Mouse (Mus musculus) CD4-positive, CD25-positive, alpha-beta regulatory T cell, adult 2 months (primary cell): Measurements from ENCODE around the gene Smoc2.

Source experiments
- DNase-seq: peaks from one replicate; pipeline ENCODE4 v3.0.0-alpha.2; 2012; ENCODE audit warnings: low read depth, low spot score

Gene Smoc2

DNA sequence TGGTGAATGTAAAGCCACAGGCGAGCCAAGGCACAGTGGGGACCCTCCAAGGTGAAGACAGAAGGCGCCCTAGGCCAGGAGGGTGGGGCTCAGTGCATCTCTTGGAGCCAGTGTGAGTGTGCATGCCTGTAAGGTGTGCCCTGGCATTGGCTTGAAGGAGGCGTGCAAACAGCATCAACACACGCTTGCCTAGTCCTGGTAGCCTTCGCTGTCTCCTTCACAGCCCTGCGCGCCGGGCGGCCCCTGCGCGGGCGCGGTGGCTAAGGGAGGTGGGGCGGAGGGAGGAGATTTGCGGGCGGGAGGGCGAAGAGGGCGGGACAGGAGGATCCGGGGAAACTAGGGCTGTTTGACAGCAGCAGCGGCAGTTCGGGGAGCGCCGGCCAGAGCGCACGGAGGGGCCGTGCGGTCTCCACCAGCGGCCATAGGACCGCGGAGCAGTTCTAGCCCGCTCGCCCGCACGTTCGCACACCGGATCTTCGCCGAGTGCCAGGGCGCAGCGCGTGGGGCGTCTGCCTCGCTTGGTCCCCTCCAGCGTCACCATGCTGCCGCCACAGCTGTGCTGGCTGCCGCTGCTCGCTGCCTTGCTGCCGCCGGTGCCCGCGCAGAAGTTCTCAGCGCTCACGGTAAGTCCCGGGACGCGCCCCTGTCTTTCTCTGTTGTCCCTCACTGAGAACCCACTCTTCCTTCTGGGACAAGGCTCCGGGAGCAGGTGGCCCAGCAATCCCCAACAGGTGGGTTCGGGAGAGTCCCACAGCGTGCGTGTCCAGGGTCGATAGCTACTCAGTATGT lies at the start of gene Smoc2:
TSS of gene Smoc2 (plus strand) at position 330 of the 789 bp plus-strand sequence.
- no peak for DNase-seq

DNA sequence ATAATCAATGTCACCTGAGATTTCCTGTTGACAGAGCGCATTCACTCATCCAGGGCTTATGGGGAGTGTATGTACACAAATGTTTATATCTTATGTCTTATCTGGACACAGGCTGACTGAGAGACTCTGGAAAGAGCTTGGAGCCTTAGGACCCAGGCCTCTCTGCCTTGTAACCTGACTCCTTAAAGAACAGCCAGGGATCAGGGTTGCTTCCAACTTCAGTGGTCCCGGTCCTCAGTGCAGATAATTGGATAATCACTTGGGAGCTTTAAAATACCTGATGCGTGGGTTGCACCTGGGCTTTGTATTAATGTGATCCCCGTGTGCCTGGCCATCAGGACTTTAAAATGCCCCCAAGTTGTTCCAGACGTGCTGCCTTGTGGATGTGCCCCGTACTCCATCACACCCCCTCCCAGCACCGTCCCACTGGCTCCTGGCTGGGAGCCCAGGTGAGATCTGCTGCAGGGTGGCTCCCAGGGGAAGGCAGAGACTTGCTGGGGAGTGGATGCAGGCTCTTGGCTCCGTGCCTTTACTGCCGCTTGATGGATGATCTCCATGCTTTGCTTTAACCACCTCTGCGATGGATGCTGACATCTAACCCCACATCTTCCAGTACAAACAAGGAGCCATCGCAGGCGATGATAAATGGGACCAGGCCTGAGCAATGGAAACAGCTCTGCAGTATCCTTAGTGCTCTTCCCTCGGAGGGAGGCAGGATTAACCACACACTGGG lies 48.4 kb upstream of the Smoc2 start:
- no peak for DNase-seq

DNA sequence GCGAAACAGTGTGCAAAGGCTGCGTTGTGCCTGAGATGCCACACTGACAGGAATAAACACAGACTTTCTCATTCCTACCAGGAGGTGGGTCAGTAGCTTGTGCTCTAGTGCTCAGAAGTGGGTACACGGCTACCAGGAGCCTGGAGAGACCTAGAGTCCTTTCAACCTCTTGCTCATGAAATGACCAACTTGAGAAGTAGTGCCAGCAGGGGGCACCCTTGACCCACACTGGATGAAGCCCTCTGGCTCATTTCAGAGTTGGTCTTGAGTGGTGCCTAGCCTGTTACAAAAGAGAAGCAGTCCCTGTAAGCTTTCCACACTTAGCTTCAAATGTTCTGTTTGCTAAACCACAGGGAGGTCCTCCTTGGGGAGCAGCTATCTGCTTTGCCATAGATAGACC lies 46.7 kb upstream of the Smoc2 start:
- DNase-seq: peak; percentile 11

DNA sequence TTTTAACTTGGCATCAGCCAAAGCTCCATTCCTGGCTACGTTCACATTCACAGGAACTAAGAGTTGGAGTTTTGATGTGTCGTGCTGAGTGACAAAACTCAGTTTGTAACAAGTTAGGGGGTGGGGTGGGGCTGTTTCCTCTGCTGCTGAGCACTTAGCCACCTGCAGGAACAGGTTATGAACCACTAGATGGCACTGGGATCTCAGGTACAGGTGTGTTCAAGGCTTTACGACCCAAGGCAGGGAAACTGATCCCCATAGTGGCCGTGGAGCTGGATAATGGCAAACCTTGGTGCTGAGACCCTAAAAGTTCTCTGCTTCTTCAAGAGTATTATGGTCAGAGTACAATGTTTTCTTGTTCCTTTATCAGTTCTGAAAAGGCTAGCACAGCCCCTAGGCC lies 45.6 kb upstream of the Smoc2 start:
- DNase-seq: no peak

DNA sequence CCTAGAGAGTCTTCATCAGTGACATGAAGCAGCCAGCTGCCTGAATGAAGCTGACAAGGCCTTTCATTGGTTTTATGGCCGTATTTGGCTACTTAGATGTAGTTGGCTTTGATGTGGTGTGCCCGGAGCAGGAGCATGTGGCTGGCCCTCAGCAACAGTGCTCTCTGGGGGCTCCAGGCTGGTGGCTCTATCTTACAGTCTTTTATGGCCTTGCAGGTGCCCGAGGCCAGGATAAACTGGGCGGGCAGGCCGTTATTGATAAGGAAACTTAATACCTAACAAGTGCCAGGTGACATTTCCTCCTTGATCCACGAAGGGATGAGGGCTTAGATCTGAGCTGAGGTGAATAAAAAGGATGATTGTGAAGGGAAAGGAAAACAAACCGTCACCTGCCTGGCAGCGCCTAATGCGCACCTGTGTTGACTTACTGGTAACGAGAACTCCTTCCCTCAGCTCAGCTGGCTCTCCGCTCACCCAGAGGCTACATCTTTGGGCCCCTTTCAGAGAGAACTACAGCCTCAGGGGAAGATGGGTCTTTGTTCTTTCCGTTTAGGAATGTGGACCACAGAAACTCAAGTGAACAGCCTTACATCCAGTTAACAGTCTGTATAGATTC lies 44.4 kb upstream of the Smoc2 start:
- DNase-seq: no peak

DNA sequence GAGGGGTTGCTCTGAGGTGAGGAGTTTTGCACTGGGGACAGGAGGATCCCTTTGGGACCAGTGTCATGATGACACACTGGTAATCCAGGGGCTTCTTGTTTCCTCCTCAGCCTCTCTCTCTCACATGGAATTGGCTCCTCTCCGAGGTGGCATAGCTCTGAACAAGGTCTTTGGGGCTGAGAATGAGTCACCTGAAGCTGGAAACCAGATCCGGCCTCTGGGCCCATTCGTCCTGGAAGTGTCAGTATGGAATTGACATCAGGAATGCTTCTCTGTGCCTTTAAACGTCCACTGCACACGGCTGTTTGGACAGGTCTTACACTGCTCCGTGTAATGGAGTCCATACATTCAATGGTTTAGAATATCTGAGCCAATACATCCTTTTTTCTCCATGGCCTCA lies 42.2 kb upstream of the Smoc2 start:
- DNase-seq: no peak

DNA sequence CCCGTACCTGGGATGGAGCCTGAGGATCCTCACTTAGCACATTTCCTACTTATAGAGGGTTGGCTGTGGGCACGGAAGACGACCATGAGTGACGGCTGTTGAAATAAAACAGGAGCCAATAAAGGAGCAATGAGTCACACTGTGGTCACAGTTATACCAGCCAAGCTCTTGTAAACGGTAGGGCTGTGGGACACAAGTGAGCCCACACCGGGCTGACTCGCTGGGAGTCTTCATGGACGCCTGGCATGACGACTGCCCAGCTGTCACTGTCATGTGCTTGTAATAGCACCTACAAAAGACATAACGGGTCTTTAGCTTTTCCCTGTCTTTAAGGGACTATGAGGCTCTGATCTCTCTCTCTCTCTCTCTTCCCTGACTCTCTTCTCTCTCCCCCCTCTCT lies 39.3 kb upstream of the Smoc2 start:
- DNase-seq: no peak

DNA sequence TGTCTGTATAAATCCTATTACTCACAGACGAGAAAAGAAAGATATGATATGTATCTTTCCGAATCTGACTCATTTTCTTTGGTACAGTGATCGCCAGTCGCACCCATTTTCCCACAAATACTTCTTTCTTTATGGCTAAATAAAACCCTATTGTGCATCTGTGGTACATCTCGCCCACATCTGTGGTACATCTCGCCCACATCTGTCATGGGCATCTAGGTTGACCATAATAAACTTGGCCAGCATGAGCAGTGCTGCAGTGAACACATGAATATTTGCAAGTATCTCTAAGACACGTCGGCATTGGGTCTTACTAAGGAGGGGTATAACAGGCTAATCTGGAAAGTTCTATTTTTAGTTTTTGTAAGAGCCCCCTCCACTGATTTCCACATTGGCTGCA lies 36.7 kb upstream of the Smoc2 start:
- DNase-seq: no peak

DNA sequence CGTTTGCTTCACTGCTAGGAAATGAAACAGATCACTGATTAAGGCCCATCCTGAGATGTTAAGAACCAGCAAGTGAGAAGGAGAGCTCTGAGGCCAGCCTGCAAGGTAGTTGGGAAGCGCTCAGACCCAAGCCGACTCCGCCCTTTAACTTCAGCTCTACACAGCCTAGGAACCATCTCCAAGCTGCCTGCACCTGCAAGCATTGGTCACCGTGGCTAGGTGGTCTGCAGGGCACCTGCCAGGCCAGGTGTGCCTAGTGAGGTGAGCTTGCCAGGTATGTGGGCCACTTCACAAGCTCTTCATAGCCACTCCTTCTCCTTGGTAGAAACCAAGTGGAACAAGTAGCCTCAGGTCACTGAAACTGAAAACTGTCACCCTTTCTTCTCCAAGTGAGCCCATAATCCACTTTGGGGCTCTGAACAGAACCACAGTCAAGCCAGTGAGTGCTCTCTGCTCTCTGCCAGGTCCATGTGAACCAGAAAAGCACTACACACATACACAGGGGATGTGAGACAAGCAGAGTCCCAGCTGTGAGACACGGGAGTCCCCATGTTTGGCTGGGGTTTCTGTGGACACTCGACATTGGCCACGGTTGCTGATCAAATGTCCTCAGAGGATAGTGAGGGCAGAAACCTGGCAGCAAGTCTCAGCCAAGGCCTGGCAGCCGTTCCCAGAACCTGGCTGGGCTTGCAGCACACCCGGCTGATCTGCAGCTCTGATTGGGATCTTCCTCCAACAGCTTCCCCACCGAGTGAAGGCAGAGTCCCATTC lies 34.9 kb upstream of the Smoc2 start:
- no peak for DNase-seq

DNA sequence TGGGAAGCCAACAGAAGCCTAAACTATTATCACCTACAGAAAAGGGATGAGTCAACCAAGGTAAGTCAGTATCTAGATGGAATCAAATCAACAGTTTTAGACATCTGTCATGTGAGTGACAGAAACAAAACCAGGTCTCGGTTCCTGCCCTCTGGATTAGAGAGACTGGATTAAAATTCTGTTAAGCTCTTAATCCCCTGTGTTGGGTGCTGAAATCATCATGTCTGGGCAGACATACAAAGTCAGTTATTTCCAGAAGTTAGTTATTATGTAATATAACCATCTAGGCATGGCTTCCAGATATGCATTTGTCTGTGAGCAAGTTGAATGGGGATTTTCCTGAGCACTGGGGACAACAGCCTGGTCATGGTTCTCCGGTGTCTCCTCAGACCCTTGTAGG lies 33.0 kb upstream of the Smoc2 start:
- no peak for DNase-seq

DNA sequence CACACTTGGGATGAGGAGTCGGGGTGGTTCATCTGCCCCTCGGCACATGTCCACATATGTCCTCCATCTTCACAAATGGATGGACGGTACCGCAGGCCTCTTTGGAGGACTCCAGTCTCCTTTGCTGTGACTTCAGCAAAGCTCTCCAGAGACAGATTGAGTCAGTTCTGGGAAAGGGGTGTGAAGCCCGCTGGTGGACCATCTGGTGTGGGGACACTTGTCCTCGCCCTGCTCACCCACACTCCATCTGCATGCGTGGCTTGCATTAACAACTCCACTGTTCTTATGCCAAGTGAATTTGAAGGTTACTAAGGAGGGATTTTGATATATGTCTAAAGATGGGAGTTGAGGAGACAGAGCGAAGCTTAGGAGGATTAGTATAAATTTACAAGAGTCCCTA lies 31.4 kb upstream of the Smoc2 start:
- DNase-seq: no peak

DNA sequence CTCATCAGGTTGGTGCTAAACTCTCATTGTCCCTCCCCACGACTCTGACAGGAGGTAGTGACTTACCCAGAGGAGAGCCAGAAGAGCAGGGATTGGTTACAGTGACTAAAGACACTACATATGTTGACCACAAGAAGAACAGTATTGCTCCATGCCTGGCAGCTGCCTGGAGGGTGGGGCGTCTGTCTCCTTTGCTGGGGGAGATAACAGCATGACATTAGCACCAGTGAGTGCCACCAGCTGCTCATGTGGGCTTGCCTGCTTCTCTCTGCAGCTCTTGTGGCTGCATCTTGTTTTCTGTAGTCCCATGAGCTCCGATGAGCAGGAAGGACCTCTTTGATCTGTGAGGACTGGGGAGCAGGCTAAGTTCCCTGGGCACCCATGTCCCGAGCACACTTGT lies 29.7 kb upstream of the Smoc2 start:
- DNase-seq: no peak

DNA sequence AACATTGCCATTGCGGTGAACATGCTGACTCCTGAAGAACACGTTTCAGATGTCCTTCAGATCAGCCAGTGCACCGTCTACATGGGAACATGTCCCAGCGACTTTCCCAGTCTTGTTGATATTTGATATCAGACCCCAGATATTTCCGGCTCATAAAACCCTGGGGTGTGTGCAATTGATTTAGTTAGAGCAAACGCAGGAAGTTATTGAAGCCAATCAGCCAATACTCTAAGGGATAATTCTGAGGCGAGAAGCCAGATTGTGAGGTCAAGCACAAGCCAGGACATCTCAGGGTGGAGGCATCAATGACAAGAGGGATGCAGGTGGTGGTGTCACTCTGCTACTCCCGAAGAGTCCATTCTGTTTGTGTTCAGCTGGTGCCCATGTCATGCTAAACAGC lies 28.9 kb upstream of the Smoc2 start:
- DNase-seq: no peak

DNA sequence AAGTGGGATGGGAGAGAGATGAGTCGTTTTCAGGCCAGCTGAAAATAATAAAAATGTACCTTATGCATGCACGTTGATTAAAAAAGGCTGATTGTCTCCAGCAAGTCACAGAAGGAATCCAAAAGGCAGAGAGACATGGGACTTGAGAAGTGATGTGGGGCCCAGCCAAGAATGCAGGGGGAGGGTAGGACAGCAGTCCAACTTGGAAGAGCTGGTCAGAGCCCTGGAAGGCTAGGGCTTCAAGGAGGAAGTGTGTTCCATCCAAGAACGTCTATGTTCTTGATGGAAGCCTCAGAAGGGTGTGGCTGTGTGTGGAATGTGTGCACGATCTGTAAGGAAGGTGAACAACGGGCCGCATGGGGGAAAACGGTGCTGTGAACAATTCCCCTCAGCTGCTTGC lies 26.9 kb upstream of the Smoc2 start:
- DNase-seq: no peak

DNA sequence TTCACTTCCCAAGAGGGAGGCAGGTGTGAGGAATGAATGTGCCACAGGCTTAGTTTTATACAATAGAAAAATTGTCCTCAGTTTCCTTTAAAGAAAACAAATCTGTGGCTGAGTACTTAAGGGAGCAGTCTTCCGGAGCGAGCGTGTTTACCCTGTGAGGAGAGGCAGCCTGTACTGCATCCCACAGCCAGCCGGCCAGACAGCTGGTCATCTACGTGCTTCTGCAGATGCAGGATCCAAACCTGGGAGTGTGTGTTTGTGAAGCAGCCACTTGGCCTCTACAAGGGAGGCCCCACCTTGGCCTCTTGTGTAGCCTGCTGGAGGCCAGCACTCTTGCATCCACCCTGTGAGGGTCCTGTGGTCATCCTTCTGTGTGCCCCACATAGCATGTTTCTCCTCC lies 24.7 kb upstream of the Smoc2 start:
- DNase-seq: no peak

DNA sequence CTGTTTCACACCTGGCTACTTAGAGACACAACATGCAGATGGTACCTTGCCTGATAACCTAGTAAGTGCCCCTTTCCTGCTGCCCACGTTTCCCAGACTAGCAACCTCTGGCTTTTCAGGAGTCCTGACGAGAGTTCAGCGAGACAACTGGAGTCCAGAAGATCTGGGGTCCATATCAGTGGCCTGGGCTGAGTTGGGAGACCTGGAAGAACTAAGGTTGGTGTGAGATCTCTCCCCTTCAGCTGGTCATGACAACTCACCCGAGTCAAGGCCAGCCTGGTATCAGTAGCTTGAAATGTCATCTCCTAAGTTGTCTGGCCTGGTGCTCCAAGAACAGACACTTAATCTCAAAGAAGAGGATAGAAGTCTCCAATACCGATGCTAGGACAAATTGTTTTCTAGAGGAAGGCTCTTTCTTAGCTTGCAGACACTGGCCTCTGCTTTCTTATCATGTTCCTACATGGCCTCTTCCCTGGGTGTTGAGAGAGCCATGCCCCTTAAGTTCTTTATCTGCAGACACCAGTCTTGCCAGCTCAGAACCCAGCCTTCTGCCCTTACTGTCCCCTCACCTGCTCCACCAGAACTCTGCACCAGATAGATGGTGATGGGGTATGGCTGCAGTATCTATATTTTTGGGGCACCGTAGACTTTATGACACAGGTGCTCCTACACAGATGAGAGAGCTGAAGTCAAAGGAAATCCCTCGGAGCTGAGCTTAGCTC lies 21.3 kb upstream of the Smoc2 start:
- DNase-seq: no peak

DNA sequence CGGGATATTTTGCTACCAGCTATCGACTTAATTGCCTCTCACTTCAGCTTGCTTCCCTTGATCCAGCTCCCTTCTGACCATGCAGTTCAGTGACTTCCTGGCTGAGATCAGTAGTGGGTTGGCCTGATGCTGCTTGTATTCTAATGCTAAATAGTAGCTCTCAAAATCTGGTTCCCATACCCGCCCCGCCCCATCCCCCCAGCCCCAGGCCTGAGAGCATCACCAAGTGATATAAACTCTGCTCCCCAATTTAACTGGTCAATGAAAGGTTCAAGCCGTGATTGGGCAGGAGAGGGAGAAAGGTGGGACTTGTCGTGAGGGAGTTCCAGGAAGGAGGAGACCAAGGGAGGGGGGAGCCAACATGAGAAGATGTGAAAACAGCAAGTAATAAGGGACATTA lies 20.4 kb upstream of the Smoc2 start:
- no peak for DNase-seq

DNA sequence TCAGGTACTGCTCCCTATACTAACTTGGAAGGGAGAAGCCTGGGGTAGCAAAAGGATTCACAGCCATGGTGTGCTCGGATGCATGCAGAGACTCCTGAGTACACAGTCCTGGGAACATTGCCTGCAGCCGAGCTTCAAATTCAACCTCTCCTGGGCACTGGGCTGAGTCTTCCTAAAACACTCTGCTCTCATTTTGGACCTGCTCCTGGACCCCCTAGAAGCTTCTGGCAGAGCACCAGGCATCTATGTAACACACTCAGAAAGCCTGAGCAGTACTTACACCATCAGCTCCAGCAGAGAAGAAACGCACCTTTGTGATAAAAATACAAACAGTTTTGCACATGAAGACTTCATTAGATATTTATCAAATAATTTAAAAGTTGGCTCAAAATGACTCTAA lies 18.3 kb upstream of the Smoc2 start:
- DNase-seq: no peak

DNA sequence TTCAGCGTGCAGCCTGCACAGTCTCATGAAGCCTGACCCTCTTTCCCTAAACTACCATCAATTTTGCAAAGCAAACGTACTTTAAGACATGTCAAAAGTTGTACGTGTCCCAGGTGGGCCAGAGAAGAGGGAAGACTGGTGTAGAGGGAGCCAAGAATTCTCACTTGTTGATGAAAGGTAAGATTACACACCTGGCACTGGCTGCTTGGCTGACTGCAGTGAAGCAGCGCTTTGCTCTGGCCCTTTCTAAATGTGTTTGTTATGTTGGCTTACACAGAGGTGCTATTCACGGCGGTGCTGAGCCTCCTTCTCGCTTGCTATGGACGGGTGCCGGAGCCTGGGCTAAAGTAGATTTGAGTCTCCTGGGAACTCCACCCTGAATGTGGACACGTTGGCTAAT lies 17.1 kb upstream of the Smoc2 start:
- no peak for DNase-seq

DNA sequence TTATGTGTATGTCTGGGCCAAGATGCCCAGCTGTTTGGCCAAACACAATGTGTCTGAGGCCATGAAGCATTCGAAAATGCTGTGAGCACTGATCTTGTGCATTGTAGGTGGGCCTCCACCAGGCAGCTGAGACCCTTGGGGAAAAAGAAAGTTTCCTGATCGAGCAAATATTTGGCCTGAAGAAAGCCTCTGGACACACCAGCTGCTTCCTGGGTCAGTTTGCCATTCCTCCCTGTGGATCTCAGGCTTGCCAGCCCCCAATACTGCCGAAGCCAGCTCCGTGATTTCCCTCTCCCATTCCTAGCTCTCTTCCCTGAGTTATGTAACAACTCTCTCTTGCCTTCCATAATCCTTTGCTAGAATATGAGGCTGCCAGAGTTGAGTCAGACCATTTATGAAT lies 11.3 kb upstream of the Smoc2 start:
- no peak for DNase-seq

DNA sequence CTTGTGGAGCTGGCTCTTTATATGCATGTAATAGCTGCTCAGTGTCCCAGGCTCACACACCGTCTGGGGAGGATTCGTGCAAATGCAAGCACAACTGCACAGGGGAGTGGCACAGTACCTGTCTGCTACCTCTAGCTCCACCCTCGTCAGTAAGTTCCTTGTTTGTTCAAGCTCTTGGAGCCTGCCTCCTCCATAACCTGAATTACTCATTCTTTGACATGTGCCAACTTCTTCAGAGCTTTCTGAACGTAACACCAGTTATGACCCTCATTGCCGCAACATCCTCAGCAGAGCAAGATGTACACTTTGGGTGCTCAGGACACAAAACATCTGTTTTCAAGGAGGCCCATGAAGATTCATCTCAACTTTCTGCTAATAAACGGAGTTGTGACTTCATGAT lies 5.9 kb upstream of the Smoc2 start:
- DNase-seq: no peak

DNA sequence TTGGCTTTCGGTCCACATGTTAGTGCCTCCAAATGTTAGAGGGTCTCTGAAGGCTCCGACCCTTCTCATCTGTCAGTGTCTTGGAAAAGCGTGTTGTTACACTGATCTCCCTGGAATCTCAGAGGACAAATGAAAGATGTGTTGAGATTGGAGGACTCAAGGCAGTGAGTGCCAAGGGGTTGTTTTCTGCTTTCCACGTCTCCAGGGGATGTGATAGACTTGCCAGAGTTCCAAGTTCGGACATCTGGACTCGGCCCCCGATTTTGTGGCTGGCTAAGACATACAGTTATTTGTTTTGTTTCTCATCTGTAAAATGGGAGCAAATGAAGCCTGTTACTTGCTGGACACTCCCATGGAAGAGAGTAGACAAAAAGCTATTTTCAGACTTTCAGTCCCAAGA lies 2.0 kb upstream of the Smoc2 start:
- no peak for DNase-seq
